Mouse (Mus musculus) lung, postnatal 10 days (tissue): ENCODE measurements at regions not wholly inside any gene's neighbourhood (a gene's known extent, or its start where the extent isn't known, plus 50 kb on each side); places are given as distances from the start of the nearest gene placed in this dataset.
"Not testable (repeated sequence)": the region's sequence is repeated elsewhere in the genome, so short reads cannot be mapped to it uniquely, and the experiment has no call there.

Experiments
- DNase-seq: peaks from one replicate; pipeline ENCODE4 v3.0.0; 2021

GRCm38 (mm10) chr9:72166084-72166483 is 54.4 kb upstream of the Tcf12 start:
- no peak for DNase-seq

DNA sequence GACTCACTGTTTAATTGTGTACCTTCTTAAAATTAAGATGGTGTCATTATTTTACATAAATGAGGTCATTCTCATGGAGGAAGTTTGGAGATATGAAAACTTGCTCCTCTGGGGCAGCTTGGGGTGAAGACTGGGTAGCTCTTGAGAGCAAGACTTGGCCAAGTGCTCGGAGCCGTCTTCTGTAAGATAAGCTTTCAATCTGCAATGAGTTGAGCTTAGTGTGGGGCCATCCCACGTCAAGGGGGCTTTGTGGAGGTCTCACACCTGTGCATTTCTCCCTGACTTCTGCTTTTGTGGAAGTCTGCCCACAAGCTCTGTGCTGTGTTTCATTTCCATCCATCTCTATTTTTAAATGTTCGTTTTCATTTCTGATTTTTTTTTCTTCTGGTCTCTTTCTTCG is 54.9 kb upstream of the Tcf12 start:
- no peak for DNase-seq

- DNase-seq, result no peak
Measured at GRCm38 (mm10) chr9:72169231-72169630, 57.6 kb upstream of the Tcf12 start.

DNA sequence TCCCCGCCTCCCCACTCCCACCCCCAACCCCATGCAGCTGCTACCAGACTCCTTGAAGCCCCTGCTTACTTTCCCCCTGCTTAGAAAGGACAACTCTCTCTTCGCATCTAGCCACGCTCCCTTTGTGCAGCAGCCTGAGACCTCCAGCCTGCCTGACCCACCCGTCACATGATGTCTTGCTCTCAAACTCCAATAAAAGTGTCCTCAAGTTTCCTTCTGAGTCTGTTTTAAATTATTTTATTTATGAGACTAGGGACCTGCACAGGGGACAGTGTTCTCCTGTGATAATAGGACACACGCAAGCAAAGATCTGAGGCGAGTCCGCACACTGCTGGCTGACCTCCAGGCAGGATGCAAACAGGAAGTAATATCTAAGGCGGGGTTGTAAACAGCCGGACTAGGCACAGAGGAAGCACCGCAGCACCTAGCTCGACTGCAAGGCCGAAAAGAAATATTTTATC is 58.1 kb upstream of the Tcf12 start:
- peak; percentile 77 for DNase-seq

DNA sequence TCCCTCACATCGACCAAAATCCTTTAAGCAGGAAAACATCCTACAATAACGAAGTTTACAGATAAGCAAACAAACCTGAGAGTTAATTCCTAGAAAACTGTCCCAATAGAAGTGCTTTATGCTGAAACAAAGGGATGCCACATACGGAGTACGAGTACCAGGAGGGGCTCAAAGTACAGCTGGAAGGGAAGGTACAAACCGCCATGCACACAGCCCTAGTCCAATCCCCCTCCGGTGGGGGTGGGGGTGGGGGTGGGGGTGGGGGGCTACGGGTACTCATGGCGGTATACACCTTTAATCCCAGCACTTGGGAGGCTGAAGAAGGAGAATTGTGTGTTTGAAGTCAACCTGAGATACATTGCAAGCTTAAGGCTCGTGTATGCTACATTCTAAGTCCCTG is 58.6 kb upstream of the Tcf12 start:
- DNase-seq, result no peak

- DNase-seq, result no peak
Measured at GRCm38 (mm10) chr9:72172331-72172730, 60.7 kb upstream of the Tcf12 start.

DNA sequence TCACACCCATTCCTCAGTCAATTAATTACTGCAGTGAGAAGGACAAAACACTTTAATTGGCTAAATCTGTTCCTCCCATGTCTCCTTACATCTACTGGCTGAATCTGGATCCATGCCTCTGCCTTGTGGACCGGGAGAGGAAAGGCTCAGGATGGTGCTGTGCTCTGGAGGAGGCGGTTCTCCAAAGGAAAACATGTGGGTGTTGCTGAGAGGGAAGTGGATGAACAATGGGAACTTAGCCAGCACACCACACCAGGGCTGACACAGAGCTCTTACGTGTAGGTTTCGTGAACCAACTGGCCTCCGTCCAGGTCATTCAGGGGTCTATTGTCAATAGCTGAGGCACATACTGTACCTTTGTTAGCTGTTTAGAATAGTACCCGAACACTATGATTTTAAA is 69.3 kb upstream of the Tcf12 start:
- peak; percentile 37 for DNase-seq

GRCm38 (mm10) chr9:72183336-72183735 is 71.7 kb upstream of the Tcf12 start:
- DNase-seq, result no peak

- DNase-seq, result peak; percentile 30
Measured at GRCm38 (mm10) chr9:72183925-72184324, 72.3 kb upstream of the Tcf12 start.

DNA sequence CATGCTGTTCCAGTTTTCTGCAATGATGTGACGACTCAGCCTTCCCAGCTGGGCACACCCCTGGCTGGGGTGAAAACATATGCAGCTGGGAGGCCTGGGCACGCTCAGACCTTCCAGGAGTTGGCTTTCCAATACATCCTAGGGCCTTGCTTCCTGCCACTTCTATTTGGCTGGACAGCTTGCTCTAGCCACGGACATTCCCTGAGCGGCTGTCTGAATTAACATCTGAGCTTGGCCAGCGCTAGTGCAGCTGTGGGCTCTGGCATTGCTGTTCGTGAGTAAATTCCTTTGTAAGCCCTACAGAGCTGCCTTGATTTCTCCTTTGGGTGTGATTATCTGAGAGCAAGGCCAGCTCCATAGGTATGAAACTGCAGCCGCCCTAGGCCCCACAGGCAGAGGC is 78.2 kb upstream of the Tcf12 start:
- DNase-seq, result peak; percentile 28

DNA sequence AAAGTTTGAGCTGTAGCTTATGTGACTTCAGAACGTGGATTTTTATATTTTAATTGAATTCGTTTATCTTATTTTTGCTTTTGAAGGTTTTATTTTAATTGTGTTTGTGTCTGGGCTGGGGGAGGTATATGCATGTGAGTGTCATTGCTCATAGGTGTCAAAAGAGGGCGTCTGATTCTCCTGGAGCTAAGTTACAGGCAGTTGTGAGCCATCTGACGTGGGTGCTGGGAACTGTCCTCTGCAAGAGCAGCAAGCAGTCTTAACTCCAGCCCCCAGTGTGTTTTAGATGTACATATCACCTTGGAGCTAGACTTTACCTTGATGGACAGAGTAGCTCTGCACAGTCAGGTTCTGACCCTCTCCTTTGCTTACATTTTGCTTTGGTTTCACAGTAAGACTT is 79.0 kb upstream of the Tcf12 start:
- no peak for DNase-seq

GRCm38 (mm10) chr9:72191091-72191490 is 79.4 kb upstream of the Tcf12 start:
- DNase-seq, result no peak

- peak; percentile 84 for DNase-seq
Measured at GRCm38 (mm10) chr9:72192051-72192952, 80.6 kb upstream of the Tcf12 start.

GRCm38 (mm10) chr9:72192953-72193337 is 81.3 kb upstream of the Tcf12 start:
- not testable (repeated sequence) for DNase-seq

DNA sequence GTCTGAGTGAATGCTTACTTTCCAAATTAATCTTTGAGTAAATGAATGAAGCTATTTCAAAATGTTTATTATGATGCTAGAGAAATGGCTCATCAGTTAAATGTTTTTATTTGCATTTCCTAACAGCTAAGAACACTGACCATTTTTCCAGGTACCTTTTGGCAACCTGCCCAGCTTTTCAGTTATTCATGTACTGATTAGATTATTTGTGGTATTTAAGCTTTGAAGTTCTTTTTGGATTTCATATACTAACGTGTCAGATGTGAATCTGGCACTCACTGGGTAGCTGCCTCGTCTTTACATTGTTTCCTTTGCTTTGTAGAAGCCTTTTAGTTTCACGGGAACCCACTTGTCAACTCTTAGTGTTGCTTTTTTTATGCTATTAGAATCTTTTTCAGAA is 79.3 kb upstream of the Zfp280d start:
- DNase-seq, result no peak

DNA sequence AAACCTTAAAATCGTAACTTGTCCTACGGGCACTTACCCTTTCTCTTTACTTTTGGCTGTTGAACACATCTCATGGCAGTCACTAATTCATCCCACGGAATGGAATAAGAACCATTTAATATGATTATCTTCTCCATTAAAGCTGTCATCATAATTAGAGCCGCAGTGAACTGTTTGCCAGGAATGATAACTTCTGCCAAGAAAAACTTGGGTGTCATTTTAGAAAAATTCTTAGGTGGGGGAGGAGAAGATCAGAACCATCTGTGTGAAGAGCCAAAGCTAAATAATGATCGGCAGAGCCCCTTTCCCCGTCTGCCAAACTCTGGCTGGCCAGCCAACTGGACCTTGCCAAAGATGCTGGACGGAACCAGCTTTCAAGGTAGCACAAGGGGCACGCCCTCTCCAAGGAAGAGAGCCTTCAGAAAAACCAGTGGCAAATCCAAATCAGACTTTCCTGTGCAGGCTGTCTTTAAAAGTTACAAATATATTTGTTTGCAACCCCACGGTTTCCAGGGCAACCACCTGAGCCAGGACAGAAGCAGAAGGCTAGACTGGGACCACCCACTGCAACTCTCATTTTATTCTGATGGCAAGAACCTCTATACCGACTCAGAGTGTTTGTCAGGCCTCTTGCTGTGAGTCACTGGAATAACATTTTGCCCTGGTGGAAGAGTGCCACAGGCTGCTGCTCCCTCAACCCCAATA is 77.9 kb upstream of the Zfp280d start:
- peak; percentile 38 for DNase-seq

GRCm38 (mm10) chr9:72197331-72197732 is 77.3 kb upstream of the Zfp280d start:
- DNase-seq, result peak; percentile 13

DNA sequence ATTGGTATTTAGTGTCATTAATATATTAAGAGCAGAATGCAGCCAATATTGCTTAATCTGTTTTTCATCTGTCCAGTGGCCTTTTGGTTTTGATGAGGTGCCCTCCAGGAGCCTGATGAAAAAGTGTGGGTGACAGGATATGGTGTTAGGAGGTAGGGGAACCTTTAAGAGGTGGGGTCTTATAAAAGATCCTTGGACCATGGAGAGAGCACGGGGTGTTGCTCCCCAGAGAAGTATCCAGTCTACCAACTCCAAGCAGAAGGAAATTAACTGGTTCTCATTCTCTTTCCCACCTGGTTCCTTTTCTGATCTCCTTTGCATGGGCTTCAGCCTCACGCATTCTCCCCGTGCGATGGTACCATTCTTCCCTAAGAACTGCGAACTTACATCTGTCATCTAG is 75.7 kb upstream of the Zfp280d start:
- DNase-seq, result no peak

DNA sequence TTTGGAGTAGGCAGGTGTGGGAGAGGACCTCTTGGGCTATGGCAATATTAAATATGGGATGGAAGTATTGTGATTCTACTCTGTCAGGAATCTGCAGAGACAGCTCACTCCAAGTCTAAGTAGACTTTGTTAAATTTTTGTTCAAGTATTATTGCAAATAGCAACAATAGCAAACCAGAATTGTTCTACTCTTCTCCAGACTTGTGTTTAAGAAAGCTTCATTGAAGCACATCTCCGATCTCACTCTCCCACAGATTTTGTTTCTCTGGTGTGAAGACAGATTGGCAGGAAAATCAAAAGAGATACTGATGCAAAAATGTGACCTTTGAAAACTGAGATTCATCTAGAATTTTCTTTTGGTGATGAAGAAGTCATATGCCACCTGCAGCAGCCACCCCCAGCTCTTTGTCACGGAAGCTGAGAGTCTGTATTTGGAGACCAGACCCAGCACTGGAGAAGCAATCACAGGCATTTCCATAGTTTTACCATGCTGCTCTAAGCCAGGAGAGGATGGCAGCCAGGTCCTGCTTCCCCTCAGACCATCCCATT is 70.2 kb upstream of the Zfp280d start:
- DNase-seq, result no peak

DNA sequence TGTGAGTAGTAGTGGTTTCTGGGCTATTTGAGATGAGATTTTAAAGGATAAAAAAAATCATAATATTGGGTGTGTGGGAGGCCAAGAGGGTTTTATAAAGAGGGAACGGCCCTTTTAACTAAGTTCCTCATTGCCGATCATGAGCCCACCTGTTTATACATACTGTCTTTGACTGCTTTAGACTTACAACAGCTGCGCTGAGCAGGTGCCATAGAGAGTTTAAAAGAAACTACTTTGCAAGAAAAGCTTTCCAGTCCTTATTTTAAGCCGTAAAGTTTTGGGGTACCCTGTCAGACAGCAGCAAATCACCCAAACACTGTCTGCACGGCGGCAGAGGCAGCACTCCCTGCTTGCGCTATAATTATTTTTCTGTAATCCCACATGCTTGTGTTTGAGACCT is 68.8 kb upstream of the Zfp280d start:
- DNase-seq, result no peak

- no peak for DNase-seq
Measured at GRCm38 (mm10) chr9:72206911-72207310, 67.7 kb upstream of the Zfp280d start.

GRCm38 (mm10) chr9:72208296-72208695 is 66.4 kb upstream of the Zfp280d start:
- DNase-seq, result no peak

DNA sequence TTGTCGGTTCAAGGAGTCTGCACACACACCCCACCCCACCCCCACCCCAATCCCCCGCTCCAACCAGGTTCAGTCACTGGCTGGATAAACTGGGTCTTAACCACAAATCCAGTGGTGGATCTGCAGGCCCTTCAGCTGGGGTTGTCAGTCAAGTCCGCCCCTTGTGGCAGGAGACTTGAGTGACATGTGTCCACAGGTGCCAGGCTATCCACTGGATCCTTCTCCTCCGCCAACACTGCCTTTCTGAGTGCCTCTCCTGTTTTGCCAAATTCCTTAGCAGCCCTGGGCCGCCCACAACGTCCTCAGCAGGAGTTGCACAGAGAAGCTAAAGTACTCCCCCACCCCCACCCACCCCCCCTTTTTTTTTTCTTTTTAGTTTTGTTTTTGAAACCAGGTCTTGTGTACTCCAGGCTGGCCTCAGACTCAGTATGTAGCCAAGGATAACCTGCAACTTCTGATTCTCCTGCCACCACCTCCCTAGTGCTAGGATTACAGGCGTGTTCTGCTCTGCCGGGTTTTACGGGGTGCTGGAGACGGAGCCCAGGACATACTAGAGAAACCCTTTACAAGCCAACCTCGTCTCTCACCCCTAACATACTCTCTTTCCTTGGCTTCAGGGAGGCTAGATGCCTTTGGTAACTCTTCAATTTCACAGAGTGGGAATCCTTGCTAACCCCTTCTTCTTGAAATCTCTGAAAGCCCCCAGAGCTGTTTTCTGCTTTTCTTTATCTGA is 57.2 kb upstream of the Zfp280d start:
- DNase-seq, result peak; percentile 16
